Mouse (Mus musculus): ENCODE measurements around the gene Ccdc114.

The Ccdc114 gene

GRCm38 (mm10) chr7:45986893-45987292 lies 63.0 kb downstream of the Ccdc114 start:
- DNase-seq (ENCODE audit: low spot score) = no peak

GRCm38 (mm10) chr7:45988344-45988743 lies 64.5 kb downstream of the Ccdc114 start:
- no peak for DNase-seq (ENCODE audit: low spot score)

GRCm38 (mm10) chr7:45992470-45992869 lies 68.6 kb downstream of the Ccdc114 start:
- DNase-seq (ENCODE audit: low spot score) = no peak
